Mouse (Mus musculus) heart, adult 2 months (tissue): ENCODE measurements at regions not wholly inside any gene's neighbourhood (a gene's known extent, or its start where the extent isn't known, plus 50 kb on each side); places are given as distances from the start of the nearest gene placed in this dataset.

Experiments used
- CTCF ChIP-seq: fragments of 200-600 bp; IDR thresholded peaks from 2 replicates; pipeline ENCODE4 v1.8.1; 2022; ENCODE audit warnings: antibody characterized with exemption, mild to moderate bottlenecking, moderate library complexity
- EP300 ChIP-seq: fragments of 200-500 bp; IDR thresholded peaks from 2 replicates; pipeline ENCODE4 v1.6.1; 2011; ENCODE audit warnings: low read depth, low read length, control low read depth; ENCODE audit not compliant: insufficient read depth
- POLR2A ChIP-seq: fragments of 200-500 bp; IDR thresholded peaks from 2 replicates; pipeline ENCODE4 v1.6.1; 2011; ENCODE audit warnings: mild to moderate bottlenecking, low read depth, low read length, control low read depth; ENCODE audit not compliant: insufficient read depth

DNA sequence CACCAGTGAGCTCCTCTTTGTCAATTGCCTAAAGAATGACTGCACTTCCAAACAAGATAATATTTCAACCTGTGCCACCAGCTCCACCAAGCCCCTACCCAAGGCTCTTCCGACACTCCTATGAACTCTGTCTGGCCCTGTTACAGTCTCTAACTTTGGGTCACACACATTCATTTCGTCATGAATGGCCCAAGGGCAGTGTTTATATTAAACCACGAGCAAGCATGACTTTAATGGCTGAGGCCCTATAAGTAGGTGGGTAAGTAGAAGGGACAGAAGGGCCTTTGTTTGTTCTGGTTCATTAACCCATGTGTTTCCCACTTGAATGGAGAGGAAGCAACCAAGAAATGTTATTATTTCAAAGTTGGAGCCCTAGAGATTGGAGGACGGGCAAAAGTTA, 714.9 kb upstream of the 3110018I06Rik start:
- no peak for TF ChIP-seq CTCF
- no peak for TF ChIP-seq EP300
- TF ChIP-seq POLR2A, result no peak
